Mouse (Mus musculus) embryo, embryonic 9.5 days (tissue): ENCODE results near the gene Vmn2r61.

Source experiments
- DNase-seq: peaks from one replicate; pipeline ENCODE4 v3.0.0-alpha.2; 2017; ENCODE audit errors: extremely low spot score

Gene Vmn2r61

DNA sequence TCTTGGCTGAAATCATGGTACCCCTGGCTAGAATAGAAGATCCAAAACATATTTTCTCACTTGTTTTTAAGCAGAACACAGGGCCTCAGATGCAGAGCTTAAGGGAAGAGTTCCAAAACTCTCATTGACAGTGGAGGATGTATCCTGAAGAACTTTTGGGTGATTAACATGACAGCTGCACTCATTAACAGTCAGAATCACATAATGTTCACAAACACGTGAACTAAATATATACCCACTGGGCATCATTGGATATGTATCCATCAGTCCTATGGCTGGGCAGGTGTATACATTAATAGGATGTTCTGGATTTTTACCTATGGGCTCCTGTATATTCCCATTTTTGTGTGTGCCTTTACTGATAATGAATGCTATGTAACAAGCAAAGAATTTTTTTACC, at the start of gene Vmn2r61:
Vmn2r61 (plus strand) TSS at position 301 of the 400 bp plus-strand sequence.
- no peak for DNase-seq
